Mouse (Mus musculus) kidney, postnatal 25 days (tissue): ENCODE measurements around the gene Ctdsp2.
A peak's percentile ranks its signal among the peaks of the same experiment; 100 is the strongest.

ENCODE experiments used
- DNase-seq, 2 experiments: peaks; one replicate each; pipeline ENCODE4 v3.0.0; 2021; ENCODE audit warnings: mixed read lengths in 2 of 2

Ctdsp2 gene

DNA sequence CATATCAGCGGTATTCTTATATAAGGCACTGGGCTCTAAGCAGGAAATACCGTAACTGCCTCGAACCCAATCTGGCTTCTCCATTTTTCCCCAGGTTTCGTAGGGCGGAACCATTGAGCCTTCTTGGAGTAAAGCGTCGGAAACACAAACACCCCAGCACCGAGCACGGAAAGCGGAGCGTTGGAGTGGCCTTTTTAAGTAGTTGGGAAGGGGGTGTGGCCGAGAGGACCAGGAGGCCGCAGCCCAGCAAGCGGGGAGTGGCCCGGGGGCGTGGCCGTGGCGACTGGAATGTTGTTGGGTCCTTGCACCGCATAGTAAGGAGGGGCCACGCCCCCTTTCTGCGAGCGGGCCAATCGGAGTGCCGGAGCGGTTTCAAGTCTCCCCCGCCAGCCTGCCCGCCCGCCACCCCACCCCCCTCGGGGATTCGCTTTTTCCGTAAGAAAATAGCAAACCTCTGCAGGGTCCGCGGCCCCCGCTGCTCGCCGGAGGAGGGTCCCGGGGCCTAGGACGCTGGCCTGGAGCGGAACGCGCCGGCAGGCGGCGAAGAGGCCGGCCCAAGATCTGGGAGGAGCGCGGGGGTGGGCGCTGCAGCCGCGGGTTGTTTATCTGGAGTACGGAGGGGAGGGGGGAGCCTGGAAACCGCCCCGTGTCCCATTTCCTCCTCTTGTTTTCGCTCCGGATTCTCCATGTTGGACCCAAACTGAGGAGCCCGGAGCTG is at the start of gene Ctdsp2:
Gene Ctdsp2, plus strand, starts transcription at position 441 of the 718 bp plus-strand sequence.
- peak; percentile 100 for DNase-seq

- DNase-seq = peak in 1 of 2 experiments; percentile 80
Measured at GRCm38 (mm10) chr10:126928819-126929206, 49.7 kb upstream of the Ctdsp2 start.

GRCm38 (mm10) chr10:126929543-126929942 is 49.0 kb upstream of the Ctdsp2 start:
- no peak for DNase-seq

- DNase-seq = no peak
Measured at GRCm38 (mm10) chr10:126930270-126931121, 48.0 kb upstream of the Ctdsp2 start.

- no peak for DNase-seq
Measured at GRCm38 (mm10) chr10:126931123-126931759, 47.3 kb upstream of the Ctdsp2 start.

DNA sequence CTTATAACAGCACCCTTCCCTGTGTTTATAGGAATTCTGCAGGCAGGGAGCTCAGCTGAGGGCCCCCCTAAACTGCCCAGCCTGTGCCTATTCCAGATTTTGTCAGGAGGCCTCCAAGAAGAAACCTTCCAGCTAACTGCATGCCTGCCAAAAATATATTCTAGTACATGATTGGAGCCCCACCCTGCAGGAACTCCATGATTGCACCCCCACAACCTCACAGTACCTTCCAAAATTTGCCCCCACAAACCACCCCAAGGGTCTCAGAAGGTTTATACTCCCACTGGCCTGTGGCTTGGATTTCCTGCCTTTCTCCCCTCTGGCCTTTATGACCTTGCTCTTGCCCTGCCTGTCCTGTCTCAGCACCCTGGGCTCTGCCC is 46.8 kb upstream of the Ctdsp2 start:
- no peak for DNase-seq

- DNase-seq = no peak
Measured at GRCm38 (mm10) chr10:126934561-126934960, 44.0 kb upstream of the Ctdsp2 start.

GRCm38 (mm10) chr10:126935121-126935520 is 43.4 kb upstream of the Ctdsp2 start:
- DNase-seq = no peak

GRCm38 (mm10) chr10:126935556-126936381 is 42.7 kb upstream of the Ctdsp2 start:
- no peak for DNase-seq

DNA sequence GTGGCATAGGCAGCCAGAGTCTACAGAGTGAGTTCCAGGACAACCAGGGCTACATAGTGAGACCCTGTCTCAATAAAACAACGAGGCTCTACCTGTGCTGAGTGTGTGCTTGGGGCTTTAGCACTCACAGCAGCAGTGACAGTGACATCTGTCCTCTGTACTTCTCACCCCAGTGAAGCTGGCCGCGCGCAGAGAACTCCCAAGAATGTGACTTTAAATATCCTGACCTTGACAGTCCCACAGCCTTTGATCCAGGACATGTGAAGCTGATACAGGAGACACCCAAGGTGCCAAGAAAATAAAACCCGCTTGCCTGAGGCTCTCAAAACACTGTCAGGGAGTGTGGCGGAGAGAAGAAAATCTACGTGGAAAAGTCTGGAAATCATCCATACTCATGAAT is 37.6 kb upstream of the Ctdsp2 start:
- DNase-seq = no peak

GRCm38 (mm10) chr10:126945531-126945930 is 33.0 kb upstream of the Ctdsp2 start:
- no peak for DNase-seq

- DNase-seq = no peak
Measured at GRCm38 (mm10) chr10:126949824-126950223, 28.7 kb upstream of the Ctdsp2 start.

- DNase-seq = no peak
Measured at GRCm38 (mm10) chr10:126950572-126950971, 27.9 kb upstream of the Ctdsp2 start.

GRCm38 (mm10) chr10:126952375-126952774 is 26.1 kb upstream of the Ctdsp2 start:
- DNase-seq = no peak

DNA sequence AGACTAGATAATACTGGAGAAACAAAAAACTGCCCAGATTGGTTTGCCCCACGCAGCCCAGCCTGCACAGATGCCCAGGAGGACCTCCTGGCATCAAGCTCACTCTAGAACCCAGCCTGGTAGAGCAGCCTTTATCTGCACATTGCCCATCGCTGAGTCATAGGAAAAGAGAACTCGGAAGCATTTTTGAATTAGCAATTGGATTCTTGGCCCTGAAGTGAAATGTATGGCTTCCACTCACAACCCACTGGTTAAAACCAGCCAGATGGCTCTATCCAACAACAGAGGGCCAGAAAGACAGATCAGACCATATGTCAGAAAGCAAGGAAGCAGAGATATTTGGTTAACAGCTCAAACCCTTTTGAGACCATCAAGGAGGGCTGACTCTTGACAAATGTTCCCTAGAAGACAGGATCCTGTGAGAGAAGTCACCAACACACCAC is 25.5 kb upstream of the Ctdsp2 start:
- DNase-seq = no peak

DNA sequence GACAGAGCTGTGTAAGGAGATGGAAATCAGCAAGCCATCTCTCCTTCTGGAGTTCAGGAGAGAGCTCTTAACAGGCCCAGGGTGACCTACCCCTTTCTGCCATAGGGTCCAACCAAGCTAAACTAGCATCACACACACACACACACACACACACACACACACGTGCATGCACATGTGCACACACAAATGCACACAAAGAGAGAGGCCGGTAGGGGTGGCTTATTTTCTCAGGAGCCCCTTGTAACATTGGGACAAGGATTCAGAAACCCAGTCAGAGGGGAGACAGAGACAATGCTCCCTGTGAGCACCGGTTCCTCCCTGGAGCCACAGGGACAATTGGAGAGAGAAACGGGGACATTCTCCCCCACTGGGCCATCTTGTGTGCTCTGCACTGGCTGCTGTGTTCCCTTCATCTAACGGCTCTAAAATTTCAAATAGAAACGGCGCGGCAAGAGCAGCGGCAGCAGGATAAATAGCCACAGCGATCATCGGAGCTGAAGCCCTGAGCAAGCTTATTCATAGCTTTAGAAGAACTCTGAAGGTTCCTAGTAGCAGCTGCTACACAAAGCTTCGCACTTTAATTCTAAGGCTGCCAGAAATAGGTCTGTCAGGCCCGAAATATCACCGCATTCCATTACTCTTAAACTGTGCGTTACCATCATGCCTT is 21.7 kb upstream of the Ctdsp2 start:
- no peak for DNase-seq

GRCm38 (mm10) chr10:126957359-126958107 is 21.0 kb upstream of the Ctdsp2 start:
- peak; percentile 48 to 83 for DNase-seq

DNA sequence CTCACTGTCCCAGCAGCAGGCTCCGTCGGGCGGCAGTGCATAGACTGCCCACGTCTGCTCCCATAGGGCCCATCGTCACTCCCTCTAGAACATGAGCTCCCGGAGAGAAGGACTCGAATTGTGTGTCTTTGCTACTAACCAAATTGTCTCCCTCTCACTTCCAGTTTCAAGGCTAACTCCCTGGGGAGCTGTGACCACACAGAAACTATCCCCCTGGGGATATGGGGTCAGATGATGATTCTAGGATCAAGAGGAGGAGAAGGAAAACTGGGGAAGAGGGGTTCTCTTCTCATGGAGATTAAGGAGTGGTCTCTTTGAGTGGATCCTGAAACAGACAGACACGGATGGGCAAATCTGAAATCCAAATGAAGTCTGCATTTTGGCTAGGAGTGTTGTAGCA is 18.0 kb upstream of the Ctdsp2 start:
- DNase-seq = no peak

- peak in 1 of 2 experiments; percentile 51 for DNase-seq
Measured at GRCm38 (mm10) chr10:126961757-126962156, 16.8 kb upstream of the Ctdsp2 start.

DNA sequence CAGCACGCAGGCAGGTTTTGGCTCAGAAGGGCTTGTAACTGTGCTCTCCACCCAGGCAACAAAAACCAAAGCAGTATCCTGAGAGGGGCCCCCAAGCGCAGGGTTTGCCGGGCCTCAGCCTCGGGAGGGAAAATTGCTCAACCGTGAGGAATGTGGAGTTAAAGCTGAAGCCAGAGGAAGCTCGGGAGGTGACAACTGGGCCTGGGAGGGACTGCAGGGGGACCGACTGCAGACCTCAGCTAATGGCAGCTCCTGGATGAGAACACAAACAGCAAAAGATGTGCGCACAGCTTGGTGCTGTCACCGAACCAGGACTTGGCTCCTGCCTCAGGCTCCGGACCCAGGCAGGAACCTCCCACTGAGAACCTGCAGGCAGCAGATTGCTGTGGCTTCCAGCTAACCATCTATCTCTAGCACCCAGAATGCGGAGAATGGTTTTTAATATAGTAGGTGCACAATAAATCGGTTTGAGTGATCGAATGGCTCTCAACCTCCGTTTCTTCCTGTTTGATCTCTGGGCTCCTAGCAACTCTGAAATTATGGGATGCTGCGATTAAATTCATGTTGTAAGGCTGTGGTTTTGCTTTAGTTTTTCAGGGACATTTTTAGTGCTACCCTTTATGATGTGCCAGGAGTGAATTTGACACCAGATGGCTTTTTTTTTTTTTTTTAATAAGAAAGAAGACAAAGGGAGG is 16.1 kb upstream of the Ctdsp2 start:
- DNase-seq = peak; percentile 65 to 77

DNA sequence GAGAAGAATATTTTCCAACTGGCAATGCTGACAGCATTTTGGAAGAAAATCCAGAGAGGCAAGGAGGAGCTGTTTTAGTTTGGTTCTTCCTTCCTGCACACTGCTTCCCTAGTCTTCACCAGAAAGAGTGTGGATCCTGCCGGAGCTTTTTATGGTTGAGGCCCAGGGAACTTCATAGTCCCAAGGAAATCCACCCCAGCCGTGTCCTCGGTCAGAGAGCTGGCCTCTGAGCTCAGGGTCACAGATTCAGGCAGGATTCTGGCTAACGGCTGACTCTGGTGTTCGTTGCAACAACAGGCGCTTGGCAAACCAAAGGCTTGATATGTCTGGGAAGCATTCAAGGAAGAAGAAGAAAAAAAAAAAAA is 15.6 kb upstream of the Ctdsp2 start:
- peak; percentile 59 to 76 for DNase-seq
